Mouse (Mus musculus) E14TG2a.4 (cell line): ENCODE results near the gene Inafm2.

Source experiments
- CTCF ChIP-seq: conservative IDR thresholded peaks from 2 replicates; pipeline ENCODE4 v1.5.1; 2014; ENCODE audit warnings: low read length
- POU5F1 ChIP-seq: IDR thresholded peaks from 2 replicates; pipeline ENCODE4 v1.6.1; 2014; ENCODE audit warnings: low read length, borderline replicate concordance

GRCm38 (mm10) chr2:118781115-118781514 is 35.6 kb downstream of the Inafm2 start:
- no peak for TF ChIP-seq CTCF
- no peak for TF ChIP-seq POU5F1
